Mouse (Mus musculus) liver, embryonic 12.5 days (tissue): ENCODE measurements around the gene Cdc42ep2. TPM values are rescaled to one million over a fixed set of nuclear protein-coding genes. Genes with fewer than 3 reads are reported as not detected.

Experiments
- ATAC-seq: fragments of 200-750 bp; cut with Nextera tagmentation; 2 replicates; pipeline ENCODE4 v1.8.0; 2017; ENCODE audit warnings: moderate number of reproducible peaks, mild to moderate bottlenecking, moderate library complexity
- H3K27ac ChIP-seq: fragments of 300-500 bp; sonication (generic); 2 replicates; pipeline ENCODE4 v1.5.1; 2016; ENCODE audit warnings: mild to moderate bottlenecking
- H3K27me3 ChIP-seq: fragments of 300-500 bp; sonication (generic); replicated peaks from 2 replicates; pipeline ENCODE4 v1.6.1; 2016; ENCODE audit warnings: mild to moderate bottlenecking, moderate library complexity
- H3K36me3 ChIP-seq: fragments of 300-500 bp; sonication (generic); 2 replicates; pipeline ENCODE4 v1.6.1; 2016; ENCODE audit warnings: mild to moderate bottlenecking, moderate library complexity
- H3K4me1 ChIP-seq: fragments of 300-500 bp; sonication (generic); 2 replicates; pipeline ENCODE4 v1.6.1; 2016
- H3K4me2 ChIP-seq: fragments of 300-500 bp; sonication (generic); 2 replicates; pipeline ENCODE4 v1.6.1; 2016; ENCODE audit warnings: mild to moderate bottlenecking, moderate library complexity
- H3K4me3 ChIP-seq: fragments of 300-500 bp; sonication (generic); 2 replicates; pipeline ENCODE4 v1.5.1; 2016; ENCODE audit warnings: mild to moderate bottlenecking, moderate library complexity
- H3K9ac ChIP-seq: fragments of 300-500 bp; sonication (generic); 2 replicates; pipeline ENCODE4 v1.6.1; 2016; ENCODE audit warnings: mild to moderate bottlenecking, moderate library complexity
- H3K9me3 ChIP-seq: fragments of 300-500 bp; sonication (generic); replicated peaks from 2 replicates; pipeline ENCODE4 v1.6.1; 2016; ENCODE audit warnings: mild to moderate bottlenecking, moderate library complexity
- WGBS: fragments of 180-500 bp; shearing (Covaris S2); methylation state at CpG from one replicate; pipeline ENCODE4 v1.1.7; 2016; ENCODE audit not compliant: insufficient replicate concordance; 5-methylcytosine and 5-hydroxymethylcytosine counted together
- polyA plus RNA-seq: library from polyadenylated mRNA; unstranded; fragments of >200 nt; fragmentation: Nextera tagmentation; extraction: Ambion mirVana; gene quantifications from 2 replicates; pipeline ENCODE4 v1.2.1, GENCODE M21; 2016

The Cdc42ep2 gene
- polyA plus RNA-seq, result 3.4 and 3.6 TPM in 2 replicates

GRCm38 (mm10) chr19:5924713-5925093 is at the start of gene Cdc42ep2:
Cdc42ep2 (minus strand) TSS chr19:5924816.
- ATAC-seq, result peak; percentile 87
- Histone ChIP-seq H3K36me3 (no peaks in the 10 kb centered on the region), H3K4me3 (peak within 1 kb of the TSS; percentile 66), H3K9me3 (no peaks in the 10 kb centered on the region), H3K27me3 (peaks cover 35% of the 10 kb centered on the region), H3K9ac (peak within 1 kb of the TSS; percentile 71), H3K4me1 (peaks cover 74% of the 10 kb centered on the region), H3K4me2 (peak within 1 kb of the TSS; percentile 96), H3K27ac (peak within 1 kb of the TSS; percentile 78)
- under 1% methylated on average over 18 of the region's 18 CpGs for whole genome bisulfite sequencing

GRCm38 (mm10) chr19:5967664-5968063 is 43.0 kb upstream of the Cdc42ep2 start:
- Histone ChIP-seq H3K4me1 (peaks cover 62% of the 10 kb centered on the region), H3K36me3 (no peaks in the 10 kb centered on the region), H3K27me3 (peaks cover 7% of the 10 kb centered on the region; the same call in 1 of the 2 replicates), H3K4me2 (peak overlapping the region; percentile 57), H3K27ac (peak overlapping the region; percentile 87), H3K4me3 (no peak overlapping the region), H3K9ac (no peak overlapping the region), H3K9me3 (no peaks in the 10 kb centered on the region)
- ATAC-seq, result peak; percentile 87
- WGBS, result 27% methylated on average over 10 of the region's 10 CpGs

GRCm38 (mm10) chr19:5966786-5967185 is 42.2 kb upstream of the Cdc42ep2 start:
- 41% methylated on average over 6 of the region's 6 CpGs for WGBS
- Histone ChIP-seq H3K27ac (peak overlapping the region; percentile 87), H3K4me1 (peaks cover 69% of the 10 kb centered on the region), H3K4me3 (peak overlapping the region; percentile 13), H3K9ac (peak overlapping the region; percentile 49), H3K9me3 (no peaks in the 10 kb centered on the region), H3K36me3 (peaks cover 2% of the 10 kb centered on the region), H3K27me3 (peaks cover 5% of the 10 kb centered on the region; the same call in 1 of the 2 replicates), H3K4me2 (peak overlapping the region; percentile 57)
- ATAC-seq, result peak; percentile 66

GRCm38 (mm10) chr19:5965910-5966309 is 41.3 kb upstream of the Cdc42ep2 start:
- H3K9ac ChIP-seq, result peak overlapping the region; percentile 49
- 85% methylated on average over 2 of the region's 2 CpGs for WGBS

GRCm38 (mm10) chr19:5965280-5965679 is 40.7 kb upstream of the Cdc42ep2 start:
- Histone ChIP-seq H3K4me2 (peak overlapping the region; percentile 92), H3K4me1 (peaks cover 77% of the 10 kb centered on the region), H3K27me3 (no peaks in the 10 kb centered on the region), H3K9ac (peak overlapping the region; percentile 86), H3K36me3 (peaks cover 17% of the 10 kb centered on the region), H3K9me3 (no peaks in the 10 kb centered on the region), H3K4me3 (0 out of 2 replicates have a peak overlapping the region, but pooled peaks have one; percentile 81), H3K27ac (peak overlapping the region; percentile 88)
- 5% methylated on average over 4 of the region's 4 CpGs for WGBS
- no peak for ATAC-seq

More at GRCm38 (mm10) chr19:5965910-5966309, 41.3 kb upstream of the Cdc42ep2 start:
- Histone ChIP-seq H3K4me3 (no peak overlapping the region), H3K9me3 (no peaks in the 10 kb centered on the region), H3K27ac (peak overlapping the region; percentile 87), H3K4me2 (peak overlapping the region; percentile 57; the same call in 1 of the 2 replicates), H3K4me1 (peaks cover 78% of the 10 kb centered on the region), H3K36me3 (peaks cover 11% of the 10 kb centered on the region), H3K27me3 (no peaks in the 10 kb centered on the region)
- ATAC-seq, result no peak

DNA sequence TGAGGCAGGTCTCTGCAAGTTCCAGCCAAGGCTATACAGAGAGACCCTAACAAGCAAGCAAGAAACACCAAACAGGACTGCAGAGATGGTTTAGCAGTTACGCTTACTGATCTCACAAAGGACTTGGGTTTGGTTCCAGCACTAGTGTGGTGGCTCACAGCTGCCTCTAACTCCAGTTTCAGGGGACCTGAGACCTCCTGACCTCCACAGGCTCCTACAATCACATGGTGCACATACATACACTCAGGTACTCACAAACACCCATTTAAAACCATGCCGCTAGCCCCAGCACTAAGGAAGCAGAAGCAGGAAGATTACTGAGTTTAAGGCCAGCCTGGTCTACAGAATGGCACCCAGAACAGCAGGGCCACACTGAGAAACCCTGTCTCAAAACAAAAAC is 40.2 kb upstream of the Cdc42ep2 start:
- no peaks in the 10 kb centered on the region for H3K9me3 ChIP-seq
- peak overlapping the region; percentile 88 for H3K27ac ChIP-seq
- peaks cover 22% of the 10 kb centered on the region for H3K36me3 ChIP-seq
- peak overlapping the region; percentile 92 for H3K4me2 ChIP-seq
- peak overlapping the region; percentile 86 for H3K9ac ChIP-seq
- peaks cover 73% of the 10 kb centered on the region for H3K4me1 ChIP-seq
- ATAC-seq, result no peak
- H3K27me3 ChIP-seq, result no peaks in the 10 kb centered on the region
- WGBS, result 77% methylated on average over 2 of the region's 2 CpGs
- H3K4me3 ChIP-seq, result peak overlapping the region; percentile 81

- H3K36me3 ChIP-seq, result peaks cover 29% of the 10 kb centered on the region
- peaks cover 70% of the 10 kb centered on the region for H3K4me1 ChIP-seq
- peak within 1 kb of the TSS; percentile 86 for H3K9ac ChIP-seq
- under 1% methylated on average over 50 of the region's 50 CpGs for WGBS
- H3K4me3 ChIP-seq, result peak within 1 kb of the TSS; percentile 81
- no peaks in the 10 kb centered on the region for H3K9me3 ChIP-seq
- H3K4me2 ChIP-seq, result peak within 1 kb of the TSS; percentile 92
- no peaks in the 10 kb centered on the region for H3K27me3 ChIP-seq
- peak; percentile 67 for ATAC-seq
- H3K27ac ChIP-seq, result peak within 1 kb of the TSS; percentile 88
Measured at GRCm38 (mm10) chr19:5963883-5964562, 39.4 kb upstream of the Cdc42ep2 start, which contains the start of gene Pola2. Pola2 (minus strand) TSS chr19:5964202.

GRCm38 (mm10) chr19:5962651-5963050 is 38.0 kb upstream of the Cdc42ep2 start:
- Histone ChIP-seq H3K36me3 (peaks cover 43% of the 10 kb centered on the region), H3K9ac (peak overlapping the region; percentile 86), H3K4me1 (peaks cover 62% of the 10 kb centered on the region), H3K4me3 (peak overlapping the region; percentile 81), H3K27me3 (no peaks in the 10 kb centered on the region), H3K4me2 (peak overlapping the region; percentile 92), H3K9me3 (no peaks in the 10 kb centered on the region), H3K27ac (0 out of 2 replicates have a peak overlapping the region, but pooled peaks have one; percentile 5)
- 27% methylated on average over 1 of the region's 1 CpGs for WGBS
- ATAC-seq, result no peak

DNA sequence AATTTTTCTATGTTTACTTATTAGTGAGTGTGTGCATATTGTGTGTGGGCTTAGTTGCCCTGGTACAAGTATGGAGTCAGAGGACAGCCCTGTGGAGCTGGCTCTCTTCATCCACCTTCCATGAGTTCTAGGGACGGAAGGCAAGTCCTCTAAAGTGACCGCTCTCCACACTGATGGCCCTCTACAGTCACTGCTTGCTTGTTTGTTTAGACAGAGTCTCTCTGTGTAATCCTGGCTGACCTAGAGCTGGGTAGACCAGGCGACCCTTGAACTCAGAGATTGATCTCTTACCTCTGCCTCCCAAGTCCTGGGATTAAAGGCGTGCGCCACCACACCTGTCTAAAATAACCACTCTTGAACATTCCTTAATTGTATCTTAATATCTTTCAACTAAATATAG is 32.8 kb upstream of the Cdc42ep2 start:
- Histone ChIP-seq H3K27ac (peak overlapping the region; percentile 37; the same call in 1 of the 2 replicates), H3K4me3 (no peak overlapping the region), H3K9ac (no peak overlapping the region), H3K36me3 (peaks cover 94% of the 10 kb centered on the region), H3K4me1 (peaks cover 36% of the 10 kb centered on the region), H3K9me3 (no peaks in the 10 kb centered on the region), H3K4me2 (no peak overlapping the region), H3K27me3 (no peaks in the 10 kb centered on the region)
- WGBS, result 81% methylated on average over 5 of the region's 5 CpGs
- ATAC-seq, result 0 out of 2 replicates have a peak, but pooled peaks have one; percentile 22

DNA sequence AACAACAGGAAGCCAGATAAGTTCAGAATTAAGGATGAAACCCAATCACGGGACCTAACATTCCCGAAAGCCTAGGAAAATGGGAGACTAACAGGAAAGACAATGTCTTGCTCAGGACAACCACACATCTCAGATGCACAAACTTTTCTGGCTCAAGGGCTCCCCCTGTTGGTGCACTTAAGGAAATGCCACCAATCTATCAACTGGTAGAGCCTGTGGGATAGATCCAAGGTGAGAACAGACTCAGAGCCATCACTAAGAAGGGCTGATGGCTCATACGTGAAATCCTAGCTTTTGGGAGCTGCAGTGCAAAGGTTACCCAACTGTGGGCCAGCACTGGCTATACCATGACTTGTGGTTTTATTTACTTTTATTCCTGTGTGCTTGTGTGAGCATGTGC is 32.1 kb upstream of the Cdc42ep2 start:
- peak; percentile 56; the same call in 1 of the 2 replicates for ATAC-seq
- 26% methylated on average over 3 of the region's 3 CpGs for WGBS
- no peaks in the 10 kb centered on the region for H3K9me3 ChIP-seq
- H3K27me3 ChIP-seq, result no peaks in the 10 kb centered on the region
- no peak overlapping the region for H3K4me2 ChIP-seq
- no peak overlapping the region for H3K4me3 ChIP-seq
- peak overlapping the region; percentile 37; the same call in 1 of the 2 replicates for H3K27ac ChIP-seq
- peaks cover 36% of the 10 kb centered on the region for H3K4me1 ChIP-seq
- H3K36me3 ChIP-seq, result peaks cover 98% of the 10 kb centered on the region
- no peak overlapping the region for H3K9ac ChIP-seq

DNA sequence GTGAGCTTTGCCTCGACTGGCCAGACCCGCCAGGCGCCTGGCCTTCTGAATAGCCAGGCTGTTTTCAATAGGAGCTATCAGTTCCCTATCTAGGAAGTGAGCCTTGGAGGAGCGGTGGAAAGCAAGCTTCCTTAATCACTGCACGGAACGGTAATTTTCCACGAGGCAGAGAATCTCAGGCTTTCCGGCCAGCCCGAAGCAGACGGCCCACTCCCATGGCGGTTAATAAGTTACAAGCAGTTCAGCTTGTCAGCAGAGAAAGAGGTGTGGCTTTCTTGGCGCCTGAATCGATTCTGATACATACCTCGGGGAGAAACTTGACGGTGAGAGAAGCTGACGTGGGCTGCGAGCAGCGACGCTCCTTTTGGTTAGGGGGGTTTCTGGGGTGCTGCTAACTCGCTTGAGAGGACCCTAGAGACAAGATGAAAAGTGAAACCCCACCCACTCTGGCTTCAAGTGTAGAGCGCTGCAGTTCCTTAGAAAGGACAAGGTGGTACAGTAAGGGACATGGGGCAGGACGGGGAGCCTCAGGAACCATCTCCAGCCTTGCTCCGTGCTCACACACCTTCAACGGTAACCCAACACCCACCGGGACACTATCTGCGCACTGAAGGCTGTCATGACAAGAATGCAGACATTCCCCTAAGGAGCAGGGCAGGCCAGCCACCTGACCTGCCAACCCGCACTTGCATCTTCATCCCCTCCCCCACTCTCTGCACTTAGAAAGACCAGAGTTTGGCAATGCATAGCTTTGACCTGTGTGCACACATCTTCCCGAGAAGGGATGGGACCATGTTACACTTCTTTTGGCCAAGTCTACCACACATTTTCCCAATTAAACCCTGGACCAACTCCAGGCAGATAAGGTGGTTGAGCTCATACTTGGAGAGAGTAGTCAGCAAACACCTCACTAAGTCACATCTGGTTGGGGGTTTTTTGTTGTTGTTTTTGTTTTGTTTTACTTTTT is 31.4 kb upstream of the Cdc42ep2 start:
- Histone ChIP-seq H3K9me3 (no peaks in the 10 kb centered on the region), H3K27ac (peak overlapping the region; percentile 28; the same call in 1 of the 2 replicates), H3K4me1 (peaks cover 32% of the 10 kb centered on the region), H3K4me3 (0 out of 2 replicates have a peak overlapping the region, but pooled peaks have one; percentile 12), H3K4me2 (peak overlapping the region; percentile 37), H3K27me3 (no peaks in the 10 kb centered on the region), H3K36me3 (peaks cover 98% of the 10 kb centered on the region), H3K9ac (no peak overlapping the region)
- WGBS, result 78% methylated on average over 28 of the region's 28 CpGs
- ATAC-seq, result no peak
